Mouse (Mus musculus): ENCODE data around the gene Stxbp3. TPM values are rescaled to one million over a fixed set of nuclear protein-coding genes. Genes with fewer than 3 reads are reported as not detected.

Gene Stxbp3
- polyA plus RNA-seq, 1 experiment from 2014 or later: 38.7 TPM

DNA sequence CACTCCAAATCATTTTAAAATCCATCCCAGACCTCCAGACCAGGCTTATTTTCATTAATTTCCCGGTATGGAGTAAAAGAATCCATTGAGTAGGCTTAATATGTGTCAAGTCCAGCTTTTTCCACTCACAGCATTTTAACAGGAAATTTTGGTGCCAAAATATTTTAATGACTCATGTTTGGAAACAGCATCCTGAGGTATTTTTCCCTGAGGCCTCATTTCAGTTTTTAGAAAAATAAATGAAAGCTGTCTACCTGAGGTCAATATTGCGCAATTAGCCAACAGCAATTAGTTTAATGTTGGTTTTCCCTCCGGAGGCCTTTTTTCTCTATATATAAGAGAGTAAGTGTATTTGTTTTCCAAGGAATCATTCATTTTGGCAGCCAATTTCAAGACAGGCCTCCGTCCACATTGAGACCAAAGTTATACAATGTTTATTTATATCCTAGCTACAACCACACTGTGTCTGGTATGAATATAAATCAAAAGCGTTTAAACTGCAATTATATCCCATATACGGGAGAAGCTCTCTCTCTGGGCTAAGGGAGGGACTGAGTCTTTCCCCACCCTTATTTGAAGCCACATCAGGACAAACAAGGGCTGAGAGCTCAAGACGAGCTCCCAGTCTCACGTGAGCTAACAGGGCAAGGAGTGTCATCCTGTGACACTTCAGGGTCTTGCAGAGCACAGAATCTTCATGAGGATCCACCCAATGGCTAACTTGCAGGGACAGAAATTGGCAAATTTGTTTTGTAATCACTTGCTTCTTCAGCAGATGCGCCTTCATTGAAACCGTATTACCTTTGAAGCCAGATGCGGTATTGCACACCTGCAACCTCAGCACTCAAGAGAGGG, 80.5 kb downstream of the Stxbp3 start:
- 50% methylated on average over 11 of the region's 11 CpGs for WGBS
- no peaks in the 10 kb centered on the region for H3K27me3 ChIP-seq (replicated peaks; ENCODE audit: control insufficient read depth, insufficient read depth, low read length)
- H3K9me3 ChIP-seq (ENCODE audit: control insufficient read depth, low read length): no peaks in the 10 kb centered on the region
- H3K4me1 ChIP-seq (replicated peaks; ENCODE audit: control insufficient read depth, insufficient read depth, low read length): peaks cover 10% of the 10 kb centered on the region; the same call in 1 of the 2 replicates
- peak overlapping the region; percentile 14 for H3K27ac ChIP-seq (ENCODE audit: low read depth)
- no peak overlapping the region for H3K4me2 ChIP-seq (ENCODE audit: low read length)
- no peak for ATAC-seq (replicated peaks; ENCODE audit: low FRiP score, low TSS enrichment, low read depth)
- H3K9ac ChIP-seq (ENCODE audit: low read length): no peak overlapping the region
- no peaks in the 10 kb centered on the region for H3K36me3 ChIP-seq (ENCODE audit: control insufficient read depth, insufficient read depth, low read length)
- H3K4me3 ChIP-seq (ENCODE audit: low read depth, low read length): no peak overlapping the region
- no peak for DNase-seq (ENCODE audit: low spot score)

- WGBS: 66% methylated on average over 9 of the region's 9 CpGs
- Histone ChIP-seq H3K9ac (ENCODE audit: low read length) (no peak overlapping the region), H3K9me3 (ENCODE audit: control insufficient read depth, low read length) (no peaks in the 10 kb centered on the region), H3K4me2 (ENCODE audit: low read length) (no peak overlapping the region), H3K27ac (ENCODE audit: low read depth) (no peak overlapping the region), H3K36me3 (ENCODE audit: control insufficient read depth, insufficient read depth, low read length) (no peaks in the 10 kb centered on the region), H3K4me3 (ENCODE audit: low read depth, low read length) (no peak overlapping the region), H3K27me3 (replicated peaks; ENCODE audit: control insufficient read depth, insufficient read depth, low read length) (no peaks in the 10 kb centered on the region), H3K4me1 (replicated peaks; ENCODE audit: control insufficient read depth, insufficient read depth, low read length) (peaks cover 10% of the 10 kb centered on the region; the same call in 1 of the 2 replicates)
- DNase-seq (ENCODE audit: low spot score): no peak
- no peak for ATAC-seq (replicated peaks; ENCODE audit: low FRiP score, low TSS enrichment, low read depth)
These were observed 82.8 kb downstream of the Stxbp3 start for GRCm38 (mm10) chr3:108757570-108757969.

DNA sequence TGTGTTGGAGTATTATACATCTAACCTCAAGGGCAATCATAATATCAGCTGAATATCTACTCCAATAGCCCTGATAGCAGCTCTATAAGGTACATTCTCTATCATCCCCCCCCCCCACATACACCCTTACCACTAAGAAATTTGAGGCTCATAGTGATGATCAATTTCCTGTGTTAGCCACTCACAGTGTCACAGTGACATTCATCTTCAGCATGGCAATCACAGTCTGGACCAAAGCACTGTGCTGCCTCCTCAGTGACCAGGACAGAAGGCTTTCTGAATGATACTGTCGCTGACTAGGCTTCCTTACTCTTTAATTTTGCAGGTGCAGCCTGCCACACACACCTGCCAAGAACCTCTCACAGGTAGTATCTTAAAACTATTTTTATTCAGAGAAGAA, 84.2 kb downstream of the Stxbp3 start:
- DNase-seq (ENCODE audit: low spot score) (no peak), ATAC-seq (replicated peaks; ENCODE audit: low FRiP score, low TSS enrichment, low read depth) (no peak)
- Histone ChIP-seq H3K4me2 (ENCODE audit: low read length) (no peak overlapping the region), H3K36me3 (ENCODE audit: control insufficient read depth, insufficient read depth, low read length) (no peaks in the 10 kb centered on the region), H3K27me3 (replicated peaks; ENCODE audit: control insufficient read depth, insufficient read depth, low read length) (no peaks in the 10 kb centered on the region), H3K9me3 (ENCODE audit: control insufficient read depth, low read length) (no peaks in the 10 kb centered on the region), H3K27ac (ENCODE audit: low read depth) (no peak overlapping the region), H3K4me3 (ENCODE audit: low read depth, low read length) (no peak overlapping the region), H3K4me1 (replicated peaks; ENCODE audit: control insufficient read depth, insufficient read depth, low read length) (peaks cover 10% of the 10 kb centered on the region; the same call in 1 of the 2 replicates), H3K9ac (ENCODE audit: low read length) (no peak overlapping the region)
- WGBS: 61% methylated on average over 1 of the region's 1 CpGs

- Histone ChIP-seq H3K9me3 (ENCODE audit: control insufficient read depth, low read length) (no peaks in the 10 kb centered on the region), H3K4me1 (replicated peaks; ENCODE audit: control insufficient read depth, insufficient read depth, low read length) (peaks cover 10% of the 10 kb centered on the region; the same call in 1 of the 2 replicates), H3K9ac (ENCODE audit: low read length) (no peak overlapping the region), H3K4me3 (ENCODE audit: low read depth, low read length) (no peak overlapping the region), H3K4me2 (ENCODE audit: low read length) (no peak overlapping the region), H3K36me3 (ENCODE audit: control insufficient read depth, insufficient read depth, low read length) (no peaks in the 10 kb centered on the region), H3K27me3 (replicated peaks; ENCODE audit: control insufficient read depth, insufficient read depth, low read length) (no peaks in the 10 kb centered on the region), H3K27ac (ENCODE audit: low read depth) (no peak overlapping the region)
- DNase-seq (ENCODE audit: low spot score): no peak
- no peak for ATAC-seq (replicated peaks; ENCODE audit: low FRiP score, low TSS enrichment, low read depth)
- 83% methylated on average over 2 of the region's 2 CpGs for WGBS
These were observed 84.8 kb downstream of the Stxbp3 start for GRCm38 (mm10) chr3:108755542-108755941.

- Histone ChIP-seq H3K27ac (ENCODE audit: low read depth) (no peak overlapping the region), H3K4me1 (replicated peaks; ENCODE audit: control insufficient read depth, insufficient read depth, low read length) (0 out of 2 replicates have a peak, but pooled peaks cover 5% of the 10 kb centered on the region), H3K4me3 (ENCODE audit: low read depth, low read length) (no peak overlapping the region), H3K27me3 (replicated peaks; ENCODE audit: control insufficient read depth, insufficient read depth, low read length) (no peaks in the 10 kb centered on the region), H3K9me3 (ENCODE audit: control insufficient read depth, low read length) (no peaks in the 10 kb centered on the region), H3K36me3 (ENCODE audit: control insufficient read depth, insufficient read depth, low read length) (no peaks in the 10 kb centered on the region), H3K9ac (ENCODE audit: low read length) (no peak overlapping the region), H3K4me2 (ENCODE audit: low read length) (no peak overlapping the region)
- ATAC-seq (replicated peaks; ENCODE audit: low FRiP score, low TSS enrichment, low read depth): no peak
- DNase-seq (ENCODE audit: low spot score): no peak
- 79% methylated on average over 1 of the region's 1 CpGs for WGBS
These were observed 85.8 kb downstream of the Stxbp3 start for GRCm38 (mm10) chr3:108754541-108754940.

DNA sequence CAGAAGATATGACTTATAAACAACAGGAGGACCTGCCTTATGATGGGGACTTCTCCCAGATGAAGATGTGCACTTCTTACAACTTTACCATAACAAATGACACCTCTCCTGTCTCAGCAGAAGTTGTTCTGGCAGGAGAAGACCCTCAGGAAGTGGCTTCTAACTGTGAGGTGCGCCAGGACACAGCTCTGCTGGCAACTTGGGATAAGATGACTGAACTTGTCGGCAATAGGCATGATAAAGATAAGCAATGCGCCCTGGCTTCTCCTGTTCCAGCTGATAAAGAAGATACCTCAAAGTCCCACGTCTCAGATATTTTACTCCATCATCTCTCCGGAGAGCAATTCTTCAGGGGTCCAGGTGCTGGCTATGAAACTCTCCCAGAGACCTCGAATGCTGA, 88.6 kb downstream of the Stxbp3 start:
- Histone ChIP-seq H3K36me3 (ENCODE audit: control insufficient read depth, insufficient read depth, low read length) (no peaks in the 10 kb centered on the region), H3K4me3 (ENCODE audit: low read depth, low read length) (no peak overlapping the region), H3K27me3 (replicated peaks; ENCODE audit: control insufficient read depth, insufficient read depth, low read length) (no peaks in the 10 kb centered on the region), H3K9ac (ENCODE audit: low read length) (no peak overlapping the region), H3K27ac (ENCODE audit: low read depth) (no peak overlapping the region), H3K4me2 (ENCODE audit: low read length) (no peak overlapping the region), H3K4me1 (replicated peaks; ENCODE audit: control insufficient read depth, insufficient read depth, low read length) (no peaks in the 10 kb centered on the region), H3K9me3 (ENCODE audit: control insufficient read depth, low read length) (no peaks in the 10 kb centered on the region)
- no peak for ATAC-seq (replicated peaks; ENCODE audit: low FRiP score, low TSS enrichment, low read depth)
- WGBS: 71% methylated on average over 6 of the region's 6 CpGs
- no peak for DNase-seq (ENCODE audit: low spot score)

DNA sequence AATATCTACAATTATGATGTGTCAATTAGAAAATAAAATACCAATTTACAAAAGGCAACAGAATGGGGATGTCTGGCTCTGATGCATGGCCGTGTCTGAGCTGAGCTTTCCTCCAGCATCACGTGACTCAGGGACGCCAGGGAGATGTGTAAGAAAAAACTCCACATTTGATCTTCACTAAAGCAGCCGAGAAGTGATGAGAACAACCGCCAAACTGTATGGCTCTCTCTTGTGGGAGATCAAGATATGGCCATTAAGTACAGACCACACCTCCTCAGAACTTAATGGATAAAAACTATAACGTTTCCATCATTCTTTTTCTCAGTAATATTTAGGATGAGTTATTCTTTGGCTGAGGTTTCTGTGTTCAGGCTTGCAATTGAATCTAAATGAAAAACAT, 89.3 kb downstream of the Stxbp3 start:
- Histone ChIP-seq H3K9ac (ENCODE audit: low read length) (no peak overlapping the region), H3K36me3 (ENCODE audit: control insufficient read depth, insufficient read depth, low read length) (no peaks in the 10 kb centered on the region), H3K9me3 (ENCODE audit: control insufficient read depth, low read length) (no peaks in the 10 kb centered on the region), H3K27me3 (replicated peaks; ENCODE audit: control insufficient read depth, insufficient read depth, low read length) (no peaks in the 10 kb centered on the region), H3K27ac (ENCODE audit: low read depth) (no peak overlapping the region), H3K4me1 (replicated peaks; ENCODE audit: control insufficient read depth, insufficient read depth, low read length) (peaks cover under 1% of the 10 kb centered on the region; the same call in 1 of the 2 replicates), H3K4me2 (ENCODE audit: low read length) (no peak overlapping the region), H3K4me3 (ENCODE audit: low read depth, low read length) (no peak overlapping the region)
- no peak for DNase-seq (ENCODE audit: low spot score)
- no peak for ATAC-seq (replicated peaks; ENCODE audit: low FRiP score, low TSS enrichment, low read depth)
- 54% methylated on average over 6 of the region's 6 CpGs for WGBS

DNA sequence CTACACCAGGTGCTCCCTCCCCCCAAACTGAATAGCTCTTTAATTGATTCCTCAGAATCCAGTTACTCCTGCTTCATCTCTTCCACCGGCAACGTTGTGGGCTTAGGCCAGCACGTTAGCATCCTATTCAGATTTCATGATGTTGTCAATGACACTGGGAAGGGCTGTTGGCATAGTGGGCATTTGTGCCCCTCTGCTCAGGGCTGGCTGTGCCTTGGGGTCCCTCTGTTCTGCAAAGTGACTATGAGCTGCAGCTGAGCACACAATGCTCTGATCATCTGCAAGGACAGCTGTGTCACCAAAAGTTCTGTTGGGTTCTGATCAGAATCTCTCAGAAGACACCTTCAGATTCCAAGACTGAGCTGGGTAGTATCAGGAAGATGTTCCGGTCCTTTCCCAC, 96.3 kb downstream of the Stxbp3 start:
- Histone ChIP-seq H3K4me2 (ENCODE audit: low read length) (no peak overlapping the region), H3K4me1 (replicated peaks; ENCODE audit: control insufficient read depth, insufficient read depth, low read length) (peaks cover 6% of the 10 kb centered on the region; the same call in 1 of the 2 replicates), H3K27me3 (replicated peaks; ENCODE audit: control insufficient read depth, insufficient read depth, low read length) (no peaks in the 10 kb centered on the region), H3K9ac (ENCODE audit: low read length) (no peak overlapping the region), H3K36me3 (ENCODE audit: control insufficient read depth, insufficient read depth, low read length) (no peaks in the 10 kb centered on the region), H3K4me3 (ENCODE audit: low read depth, low read length) (no peak overlapping the region), H3K9me3 (ENCODE audit: control insufficient read depth, low read length) (no peaks in the 10 kb centered on the region), H3K27ac (ENCODE audit: low read depth) (no peak overlapping the region)
- ATAC-seq (replicated peaks; ENCODE audit: low FRiP score, low TSS enrichment, low read depth) (no peak), DNase-seq (ENCODE audit: low spot score) (no peak)
- 87% methylated on average over 4 of the region's 4 CpGs for whole genome bisulfite sequencing

Measured in intestine, embryonic 14.5 days (tissue).